Mouse (Mus musculus) ES-Bruce4 (cell line): ENCODE measurements around the gene Slc35g1.

Experiments used
- CTCF ChIP-seq: IDR thresholded peaks from one replicate; pipeline ENCODE4 v1.8.1; 2011; ENCODE audit warnings: low read depth, low read length
- EP300 ChIP-seq: IDR thresholded peaks from 2 replicates; pipeline ENCODE4 v1.6.1; 2011; ENCODE audit warnings: low read depth, low read length; ENCODE audit not compliant: insufficient read depth
- POLR2A ChIP-seq: IDR thresholded peaks from one replicate; pipeline ENCODE4 v1.8.1; 2011; ENCODE audit warnings: low read length; ENCODE audit not compliant: insufficient read depth

GRCm38 (mm10) chr19:38430475-38430874 is 34.7 kb downstream of the Slc35g1 start:
- TF ChIP-seq CTCF (no peak), POLR2A (no peak), EP300 (no peak)
